Mouse (Mus musculus) lung, postnatal 36 days (tissue): ENCODE data around the gene Edem1.

Experiments used
- DNase-seq: peaks from one replicate; pipeline ENCODE4 v3.0.0; 2022; ENCODE audit warnings: mixed read lengths

The Edem1 gene

DNA sequence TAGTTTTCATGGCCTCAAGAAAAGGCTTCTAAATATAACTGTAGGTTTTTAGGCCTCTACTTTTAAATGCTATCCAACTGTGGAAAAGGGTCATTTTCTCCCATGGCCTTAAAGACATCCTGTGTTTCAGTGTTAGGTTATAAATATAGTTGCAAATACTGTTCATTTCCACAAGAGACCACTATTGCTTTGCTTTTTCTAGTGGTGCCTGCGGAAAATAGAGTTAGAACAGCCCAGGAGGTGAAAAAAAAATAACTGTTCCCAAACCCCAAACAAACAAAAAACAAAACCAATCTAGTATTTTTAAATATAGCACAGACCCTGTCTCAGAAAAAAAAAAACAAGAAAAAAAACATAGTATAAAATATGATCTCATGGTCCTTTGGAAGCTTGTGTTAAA lies 46.9 kb downstream of the Edem1 start:
- DNase-seq: no peak

DNA sequence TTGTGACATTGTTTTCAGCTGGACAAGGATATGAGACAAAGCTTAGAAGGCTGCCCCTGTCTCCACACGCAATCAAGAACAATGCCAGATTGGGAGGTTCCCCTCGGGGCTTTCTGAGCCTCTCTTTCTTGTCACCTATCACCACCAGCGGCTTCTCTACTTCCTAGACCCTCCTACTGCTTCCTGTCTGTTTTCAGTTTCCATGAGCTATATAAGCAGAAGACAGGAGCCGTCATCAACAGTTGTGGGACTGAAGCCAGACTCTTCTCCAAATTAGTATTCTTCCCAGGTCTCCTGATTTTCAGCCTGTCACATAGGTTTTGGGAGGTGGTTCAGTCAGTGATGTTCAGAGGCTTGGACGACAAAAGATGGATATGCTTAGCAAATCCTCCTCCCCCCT lies 47.6 kb downstream of the Edem1 start:
- peak; percentile 17 for DNase-seq

DNA sequence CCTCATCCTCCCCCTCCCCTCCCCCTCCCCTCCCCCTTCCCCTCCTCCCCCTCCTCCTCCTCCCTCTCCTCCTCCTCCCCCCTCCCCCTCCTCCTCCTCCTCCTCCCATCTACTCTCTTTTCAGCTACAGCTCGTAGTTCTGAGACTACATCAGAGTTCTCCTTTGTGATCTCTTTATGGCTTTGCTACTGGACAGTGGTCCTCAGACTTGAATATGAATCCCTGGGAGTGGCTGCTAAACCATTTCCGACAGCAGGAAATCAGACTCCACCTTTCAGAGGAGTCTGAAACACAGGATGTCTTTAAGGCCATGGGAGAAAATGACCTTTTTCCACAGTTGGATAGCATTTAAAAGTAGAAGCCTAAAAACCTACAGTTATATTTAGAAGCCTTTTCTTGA lies 48.0 kb downstream of the Edem1 start:
- no peak for DNase-seq

DNA sequence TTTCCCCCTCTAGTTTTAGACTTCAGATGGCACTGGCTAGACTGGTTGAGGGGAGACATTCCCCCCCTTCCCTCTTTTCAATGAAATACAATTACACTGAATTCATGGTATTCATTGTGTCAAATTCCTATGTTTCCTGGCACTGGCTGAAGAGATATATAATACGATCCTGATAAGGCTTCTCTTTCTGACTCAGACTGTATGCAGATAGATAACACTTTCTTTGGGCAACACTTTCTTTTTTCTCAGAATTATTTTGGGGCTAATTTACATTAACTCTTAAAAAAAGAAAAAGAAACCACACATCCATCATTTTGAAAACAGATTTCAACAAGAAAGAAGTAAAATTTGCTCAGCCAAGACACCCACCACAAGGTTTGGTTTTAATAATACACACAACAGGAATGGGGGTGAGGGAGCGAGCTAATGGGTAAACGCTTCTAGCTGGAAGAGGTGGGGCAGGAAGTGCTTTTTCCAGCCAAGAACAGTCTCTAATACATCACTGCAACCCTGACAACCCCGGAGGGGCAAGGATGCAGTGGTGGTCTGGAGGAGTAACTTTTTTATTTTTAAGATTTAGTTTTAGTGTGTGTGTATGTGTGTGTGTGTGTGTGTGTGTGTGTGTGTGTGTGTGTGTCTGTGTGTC lies 52.0 kb downstream of the Edem1 start:
- no peak for DNase-seq

DNA sequence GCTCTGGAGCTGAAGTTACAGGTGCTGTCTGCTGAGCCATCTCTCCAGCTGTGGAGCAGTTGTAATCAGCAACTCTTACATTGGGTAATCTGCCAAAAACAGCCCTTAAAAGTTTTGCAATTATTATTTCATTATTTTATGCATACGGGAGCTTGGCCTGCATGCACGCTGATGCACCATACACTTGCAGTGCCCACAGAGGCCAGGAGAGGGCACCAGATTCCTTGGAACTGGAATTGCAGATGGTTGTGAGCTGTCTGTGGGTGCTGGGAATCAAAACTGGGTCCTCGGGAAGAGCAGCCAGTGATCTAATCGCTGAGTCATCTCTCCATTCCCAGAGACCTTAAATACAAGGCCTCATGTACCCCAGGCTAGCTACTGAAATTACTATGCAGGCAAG lies 52.6 kb downstream of the Edem1 start:
- no peak for DNase-seq

DNA sequence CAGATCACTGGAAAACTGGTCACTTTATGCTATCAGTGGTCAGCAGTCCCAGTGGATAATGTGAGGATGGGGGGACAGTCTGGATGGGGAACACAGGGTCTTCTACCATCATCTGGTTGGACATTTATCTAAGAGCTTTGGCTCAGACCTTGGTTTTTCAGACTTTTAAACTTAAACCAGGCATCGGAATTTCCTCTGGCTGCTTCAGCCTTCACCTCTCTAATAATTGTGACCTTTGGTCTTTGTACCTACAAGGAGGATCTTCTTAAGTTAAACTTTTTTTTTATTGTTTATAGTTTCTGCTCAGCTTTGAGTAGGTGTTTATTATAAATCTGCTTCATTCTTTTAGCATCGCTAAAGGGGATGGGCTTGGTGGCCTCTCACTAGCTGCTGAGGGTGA lies 55.4 kb downstream of the Edem1 start:
- DNase-seq: no peak

DNA sequence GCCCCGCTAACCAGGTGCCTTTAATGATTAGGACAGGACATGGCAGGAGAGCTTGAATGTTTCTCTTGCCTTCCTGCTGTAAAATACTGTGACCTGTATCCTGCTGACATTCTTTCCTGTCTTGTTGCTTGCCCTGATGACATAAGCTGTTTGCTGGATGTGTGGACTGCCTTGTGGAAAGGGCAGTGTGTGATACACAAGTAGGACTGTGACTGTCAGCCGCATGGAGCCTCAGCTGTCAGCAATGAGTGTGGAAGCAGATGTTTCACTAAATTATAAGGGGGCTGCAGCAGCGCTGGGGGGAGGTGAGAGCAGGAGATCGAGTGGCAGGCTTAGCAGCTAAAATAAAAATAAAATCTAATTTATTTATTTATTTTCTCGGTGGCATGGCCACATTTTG lies 56.2 kb downstream of the Edem1 start:
- no peak for DNase-seq

DNA sequence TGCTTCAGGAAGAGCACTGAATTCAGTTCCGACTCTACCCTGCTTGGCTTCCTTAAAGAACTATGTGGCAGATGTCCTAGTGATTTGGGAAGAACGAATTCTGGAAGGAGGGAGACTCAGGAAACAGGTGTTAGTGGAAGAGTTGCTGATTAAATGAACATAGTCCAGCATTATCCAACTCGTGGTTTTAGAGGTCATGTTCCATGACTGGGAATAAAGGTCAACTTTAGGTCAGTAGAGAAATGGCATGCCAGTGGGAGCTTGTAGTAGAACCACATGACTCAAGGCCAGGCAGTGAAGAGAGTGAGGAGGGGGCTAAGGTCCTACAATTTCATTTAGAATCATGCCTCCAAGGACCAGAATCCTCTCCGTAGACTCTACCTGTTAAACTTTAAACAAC lies 57.9 kb downstream of the Edem1 start:
- DNase-seq: no peak

DNA sequence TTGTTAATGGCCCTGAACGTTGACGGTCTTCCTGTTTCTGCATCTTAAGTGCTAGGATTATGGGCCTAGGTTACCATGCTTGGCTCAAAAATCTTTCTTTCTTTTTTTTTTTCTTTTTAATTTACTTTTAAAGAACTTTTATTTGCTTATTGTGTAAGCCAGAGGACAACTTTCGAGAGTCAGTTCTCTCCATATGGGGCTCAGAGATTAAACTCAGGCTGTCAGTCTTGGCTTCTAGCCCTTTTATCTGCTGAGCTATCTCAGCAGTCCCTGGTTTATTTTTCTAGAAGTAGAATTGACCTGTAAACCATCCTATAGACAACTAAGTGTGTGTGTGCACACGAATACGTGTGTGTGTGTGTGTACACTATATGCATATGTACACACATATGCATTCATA lies 64.1 kb downstream of the Edem1 start:
- no peak for DNase-seq

DNA sequence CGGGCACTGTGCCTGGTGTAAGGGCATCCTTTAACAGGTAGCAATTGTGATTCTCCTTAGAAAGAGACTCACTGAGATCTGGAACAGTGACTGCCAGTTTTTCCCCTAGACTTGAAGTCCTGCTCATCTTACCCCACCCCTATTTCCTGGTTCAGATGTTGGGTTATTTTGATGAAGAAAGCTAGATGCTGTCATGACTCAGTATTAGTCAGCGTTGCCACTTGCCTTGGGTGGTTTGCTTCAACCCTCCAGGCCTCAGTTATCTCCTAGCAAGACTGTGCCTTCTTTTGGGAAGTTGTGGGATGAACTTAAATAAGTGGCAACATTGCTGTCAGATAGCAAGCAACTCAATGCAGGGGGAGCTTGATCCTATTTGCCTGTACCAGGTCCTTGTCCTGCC lies 66.7 kb downstream of the Edem1 start:
- DNase-seq: no peak

DNA sequence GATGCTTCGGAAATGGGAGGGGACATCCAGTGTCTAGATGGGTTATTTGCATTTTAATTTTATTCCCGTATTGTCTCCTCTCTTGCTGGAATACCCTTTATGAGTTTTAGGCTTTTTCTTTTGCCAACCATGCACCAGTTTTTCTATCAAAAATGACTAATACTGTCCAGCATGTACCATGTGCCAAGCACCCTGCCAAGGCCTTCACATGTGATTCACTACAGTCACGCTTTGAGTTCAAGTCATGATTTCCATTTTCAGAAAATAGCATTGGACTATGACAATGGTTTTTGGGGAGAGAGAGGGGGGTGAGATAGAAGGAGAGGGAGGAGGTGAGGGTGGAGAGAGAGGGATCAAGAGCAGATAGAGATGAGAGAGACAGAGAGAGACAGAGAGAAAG lies 67.5 kb downstream of the Edem1 start:
- DNase-seq: no peak

DNA sequence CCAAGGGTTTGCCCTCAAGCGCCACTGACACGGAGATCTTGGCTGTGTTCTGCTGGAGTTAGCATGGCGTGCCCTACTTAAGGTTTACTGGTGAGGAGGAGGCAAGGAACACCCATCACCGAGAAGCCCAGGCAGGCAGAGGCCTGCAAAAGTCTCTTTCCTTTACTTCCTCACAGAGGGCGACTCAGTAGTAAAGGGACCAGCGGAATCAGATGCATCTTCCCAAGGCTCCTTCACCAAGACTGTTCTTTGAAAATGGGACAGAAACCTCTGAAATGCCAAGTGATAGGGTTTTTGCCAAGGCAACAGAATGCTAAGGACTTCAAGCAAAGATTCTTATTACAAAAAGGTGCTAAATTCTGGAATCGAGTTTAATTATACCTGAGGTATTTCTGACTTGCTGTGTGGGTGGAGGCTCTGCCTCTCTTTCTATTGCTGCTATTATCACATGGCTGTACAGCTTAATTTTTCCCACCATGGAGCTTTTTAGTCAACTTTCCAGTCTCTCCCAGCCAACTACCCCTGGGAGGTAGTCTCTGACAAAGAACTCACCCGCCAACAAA lies 68.2 kb downstream of the Edem1 start:
- DNase-seq: no peak

DNA sequence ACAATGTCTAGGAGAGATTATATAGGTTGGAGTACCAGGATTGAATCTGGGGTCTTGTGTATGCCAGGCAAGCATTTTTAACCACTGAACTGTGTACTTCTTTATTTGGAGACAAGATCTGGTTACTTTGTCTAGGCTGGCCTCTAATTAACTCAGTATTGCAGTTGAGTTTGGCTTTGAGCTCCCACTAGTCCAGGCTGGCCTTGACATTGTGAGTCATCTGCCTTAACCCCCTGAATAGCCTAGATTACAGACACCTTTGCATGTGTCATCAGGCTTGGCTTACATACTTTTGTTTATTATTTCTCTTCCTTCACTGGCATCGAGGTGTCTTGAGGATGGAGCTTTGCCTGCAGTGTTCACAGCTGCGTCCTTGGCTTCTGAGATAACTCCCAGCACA lies 70.8 kb downstream of the Edem1 start:
- no peak for DNase-seq

DNA sequence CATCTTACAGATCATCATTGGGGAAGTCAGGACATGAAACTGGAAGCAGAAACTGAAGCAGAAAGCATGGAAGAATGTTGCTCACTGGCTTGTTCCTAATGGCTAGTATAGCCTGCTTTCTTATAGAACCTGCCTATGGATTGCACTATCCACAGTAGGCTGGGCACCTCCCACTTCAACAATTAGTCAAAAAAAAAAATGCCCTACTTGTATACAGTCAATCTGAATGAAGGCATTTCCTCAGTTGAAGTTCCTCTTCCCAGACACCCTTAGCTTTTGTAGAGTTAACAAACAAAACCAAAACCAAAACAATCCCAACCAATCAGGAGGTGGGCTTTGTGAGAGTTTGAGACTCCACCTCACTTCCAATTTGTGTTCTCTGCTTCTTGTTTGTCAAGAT lies 73.7 kb downstream of the Edem1 start:
- no peak for DNase-seq

DNA sequence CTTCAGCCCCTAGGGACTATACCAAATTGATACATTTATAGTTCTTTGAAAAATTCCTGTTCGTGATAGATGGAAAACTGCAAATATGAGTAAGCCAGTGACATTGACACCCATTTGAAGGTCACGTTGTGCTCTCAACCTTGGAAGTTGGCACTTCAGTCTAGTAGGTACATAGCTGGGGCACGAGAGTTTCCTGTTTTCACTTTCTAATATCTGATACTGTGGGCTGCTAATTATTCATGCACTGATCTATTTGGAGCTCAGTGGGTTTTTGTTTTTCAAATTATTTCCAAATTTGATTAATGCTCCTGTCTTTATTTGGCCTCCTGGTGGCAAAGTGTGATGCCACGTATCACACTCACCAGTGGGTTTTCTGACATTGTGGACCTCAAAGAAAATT lies 74.8 kb downstream of the Edem1 start:
- DNase-seq: no peak

DNA sequence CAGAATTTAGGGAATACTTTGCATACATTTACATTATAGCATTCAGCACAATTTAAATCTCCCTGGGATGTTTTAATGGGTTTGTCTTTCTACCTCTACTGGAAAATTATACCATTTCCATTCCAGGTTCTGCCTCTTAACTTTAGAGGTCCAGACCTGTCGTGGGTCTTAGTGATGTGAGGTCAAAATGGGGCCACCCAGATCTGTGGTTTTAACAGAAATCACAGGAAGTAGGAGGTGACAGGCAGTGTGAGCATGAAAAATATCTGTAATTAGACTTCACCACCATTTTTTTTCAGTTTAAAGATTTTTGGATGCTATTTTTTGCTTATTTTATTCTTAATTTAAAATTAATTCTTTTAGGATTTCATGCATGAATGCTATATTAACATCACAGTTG lies 78.1 kb downstream of the Edem1 start:
- DNase-seq: no peak
